Mouse (Mus musculus): ENCODE measurements around the gene Lca5.

Gene Lca5

GRCm38 (mm10) chr9:83440392-83441357, at the start of gene Lca5:
Gene Lca5, minus strand, starts transcription at chr9:83441127.
- DNase-seq (ENCODE audit: low spot score) = peak; percentile 93

- peak; percentile 9 for DNase-seq (ENCODE audit: low spot score)
Measured at GRCm38 (mm10) chr9:83488491-83489210, 47.7 kb upstream of the Lca5 start.

GRCm38 (mm10) chr9:83487771-83488470, 47.0 kb upstream of the Lca5 start:
- no peak for DNase-seq (ENCODE audit: low spot score)

GRCm38 (mm10) chr9:83485966-83486365, 45.0 kb upstream of the Lca5 start:
- DNase-seq (ENCODE audit: low spot score) = no peak

GRCm38 (mm10) chr9:83485357-83485756, 44.4 kb upstream of the Lca5 start:
- no peak for DNase-seq (ENCODE audit: low spot score)

- DNase-seq (ENCODE audit: low spot score) = no peak
Measured at GRCm38 (mm10) chr9:83483419-83483818, 42.5 kb upstream of the Lca5 start.

GRCm38 (mm10) chr9:83482176-83482949, 41.4 kb upstream of the Lca5 start:
- DNase-seq (ENCODE audit: low spot score) = no peak

GRCm38 (mm10) chr9:83469871-83470270, 28.9 kb upstream of the Lca5 start:
- DNase-seq (ENCODE audit: low spot score) = no peak

GRCm38 (mm10) chr9:83447771-83448170, 6.8 kb upstream of the Lca5 start:
- DNase-seq (ENCODE audit: low spot score) = peak; percentile 38

GRCm38 (mm10) chr9:83447176-83447575, 6.2 kb upstream of the Lca5 start:
- DNase-seq (ENCODE audit: low spot score) = no peak

- DNase-seq (ENCODE audit: low spot score) = no peak
Measured at GRCm38 (mm10) chr9:83437621-83438020, 3.3 kb downstream of the Lca5 start.

- DNase-seq (ENCODE audit: low spot score) = no peak
Measured at GRCm38 (mm10) chr9:83434489-83434888, 6.4 kb downstream of the Lca5 start.

- DNase-seq (ENCODE audit: low spot score) = no peak
Measured at GRCm38 (mm10) chr9:83433661-83434060, 7.3 kb downstream of the Lca5 start.

- no peak for DNase-seq (ENCODE audit: low spot score)
Measured at GRCm38 (mm10) chr9:83427926-83428325, 13.0 kb downstream of the Lca5 start.

GRCm38 (mm10) chr9:83418965-83419364, 22.0 kb downstream of the Lca5 start:
- no peak for DNase-seq (ENCODE audit: low spot score)

- DNase-seq (ENCODE audit: low spot score) = peak; percentile 20
Measured at GRCm38 (mm10) chr9:83413046-83413445, 27.9 kb downstream of the Lca5 start.

- no peak for DNase-seq (ENCODE audit: low spot score)
Measured at GRCm38 (mm10) chr9:83405150-83405549, 35.8 kb downstream of the Lca5 start.

GRCm38 (mm10) chr9:83400783-83401182, 40.1 kb downstream of the Lca5 start:
- DNase-seq (ENCODE audit: low spot score) = no peak

- no peak for DNase-seq (ENCODE audit: low spot score)
Measured at GRCm38 (mm10) chr9:83399414-83399813, 41.5 kb downstream of the Lca5 start.

- DNase-seq (ENCODE audit: low spot score) = no peak
Measured at GRCm38 (mm10) chr9:83398260-83398659, 42.7 kb downstream of the Lca5 start.

GRCm38 (mm10) chr9:83395456-83395855, 45.5 kb downstream of the Lca5 start:
- no peak for DNase-seq (ENCODE audit: low spot score)

- no peak for DNase-seq (ENCODE audit: low spot score)
Measured at GRCm38 (mm10) chr9:83391996-83392395, 48.9 kb downstream of the Lca5 start.

All from urinary bladder, postnatal 14 days (tissue).